Mouse (Mus musculus): ENCODE data around the gene Usp8. TPM values are rescaled to one million over a fixed set of nuclear protein-coding genes. Genes with fewer than 3 reads are reported as not detected.

The Usp8 gene
- total RNA-seq, 2 experiments from 2014 or later = 43.2 to 44.1 TPM

GRCm38 (mm10) chr2:126735339-126736073 lies 28.4 kb downstream of the Usp8 start:
- peak; percentile 3 to 28 for DNase-seq (ENCODE audit: low spot score in 2 of 2)

GRCm38 (mm10) chr2:126740314-126740713 lies 33.2 kb downstream of the Usp8 start:
- no peak for DNase-seq (ENCODE audit: low spot score in 2 of 2)

- no peak for DNase-seq (ENCODE audit: low spot score in 2 of 2)
Observed at GRCm38 (mm10) chr2:126743389-126743788, 36.3 kb downstream of the Usp8 start.

- no peak for DNase-seq (ENCODE audit: low spot score in 2 of 2)
Observed at GRCm38 (mm10) chr2:126755664-126756063, 48.5 kb downstream of the Usp8 start.

GRCm38 (mm10) chr2:126759351-126759750 lies 52.2 kb downstream of the Usp8 start:
- no peak for DNase-seq (ENCODE audit: low spot score in 2 of 2)

- DNase-seq (ENCODE audit: low spot score in 2 of 2) = peak; percentile 26 to 44
Observed at GRCm38 (mm10) chr2:126765867-126766582, 58.9 kb downstream of the Usp8 start.

- no peak for DNase-seq (ENCODE audit: low spot score in 2 of 2)
Observed at GRCm38 (mm10) chr2:126767599-126767998, 60.5 kb downstream of the Usp8 start.

- no peak for DNase-seq (ENCODE audit: low spot score in 2 of 2)
Observed at GRCm38 (mm10) chr2:126768194-126768593, 61.1 kb downstream of the Usp8 start.

GRCm38 (mm10) chr2:126769431-126770181 lies 62.5 kb downstream of the Usp8 start:
- no peak for DNase-seq (ENCODE audit: low spot score in 2 of 2)

GRCm38 (mm10) chr2:126772217-126772616 lies 65.1 kb downstream of the Usp8 start:
- no peak for DNase-seq (ENCODE audit: low spot score in 2 of 2)

- DNase-seq (ENCODE audit: low spot score in 2 of 2) = no peak
Observed at GRCm38 (mm10) chr2:126775951-126776350, 68.8 kb downstream of the Usp8 start.

GRCm38 (mm10) chr2:126776416-126776815 lies 69.3 kb downstream of the Usp8 start:
- DNase-seq (ENCODE audit: low spot score in 2 of 2) = no peak

- no peak for DNase-seq (ENCODE audit: low spot score in 2 of 2)
Observed at GRCm38 (mm10) chr2:126778806-126779205, 71.7 kb downstream of the Usp8 start.

GRCm38 (mm10) chr2:126780286-126780685 lies 73.2 kb downstream of the Usp8 start:
- no peak for DNase-seq (ENCODE audit: low spot score in 2 of 2)

GRCm38 (mm10) chr2:126781478-126781877 lies 74.3 kb downstream of the Usp8 start:
- no peak for DNase-seq (ENCODE audit: low spot score in 2 of 2)

- peak; percentile 62 to 90 for DNase-seq (ENCODE audit: low spot score in 2 of 2)
Observed at GRCm38 (mm10) chr2:126782433-126782832, 75.3 kb downstream of the Usp8 start.

GRCm38 (mm10) chr2:126783370-126783769 lies 76.2 kb downstream of the Usp8 start, which contains the start of gene Usp50:
Gene Usp50 (minus strand): TSS chr2:126783470.
- DNase-seq (ENCODE audit: low spot score in 2 of 2) = no peak

- DNase-seq (ENCODE audit: low spot score in 2 of 2) = peak; percentile 60 to 79
Observed at GRCm38 (mm10) chr2:126787721-126788342, 80.7 kb downstream of the Usp8 start.

- DNase-seq (ENCODE audit: low spot score in 2 of 2) = no peak
Observed at GRCm38 (mm10) chr2:126792611-126793010, 85.5 kb downstream of the Usp8 start.

- no peak for DNase-seq (ENCODE audit: low spot score in 2 of 2)
Observed at GRCm38 (mm10) chr2:126795708-126796107, 88.6 kb downstream of the Usp8 start.

- no peak for DNase-seq (ENCODE audit: low spot score in 2 of 2)
Observed at GRCm38 (mm10) chr2:126798455-126798854, 91.3 kb downstream of the Usp8 start.

All from layer of hippocampus, postnatal 14 days (tissue).